Mouse (Mus musculus) liver, embryonic 12.5 days (tissue): ENCODE data around the gene Stard8. TPM values are rescaled to one million over a fixed set of nuclear protein-coding genes. Genes with fewer than 3 reads are reported as not detected.
A peak's percentile ranks its signal among the peaks of the same experiment; 100 is the strongest.
"Not testable (repeated sequence)": the region's sequence is repeated elsewhere in the genome, so short reads cannot be mapped to it uniquely, and the experiment has no call there.

ENCODE experiments used
- ATAC-seq: fragments of 200-750 bp; cut with Nextera tagmentation; 2 replicates; pipeline ENCODE4 v1.8.0; 2017; ENCODE audit warnings: moderate number of reproducible peaks, mild to moderate bottlenecking, moderate library complexity
- H3K27ac ChIP-seq: fragments of 300-500 bp; sonication (generic); 2 replicates; pipeline ENCODE4 v1.5.1; 2016; ENCODE audit warnings: mild to moderate bottlenecking
- H3K27me3 ChIP-seq: fragments of 300-500 bp; sonication (generic); replicated peaks from 2 replicates; pipeline ENCODE4 v1.6.1; 2016; ENCODE audit warnings: mild to moderate bottlenecking, moderate library complexity
- H3K36me3 ChIP-seq: fragments of 300-500 bp; sonication (generic); 2 replicates; pipeline ENCODE4 v1.6.1; 2016; ENCODE audit warnings: mild to moderate bottlenecking, moderate library complexity
- H3K4me1 ChIP-seq: fragments of 300-500 bp; sonication (generic); 2 replicates; pipeline ENCODE4 v1.6.1; 2016
- H3K4me2 ChIP-seq: fragments of 300-500 bp; sonication (generic); 2 replicates; pipeline ENCODE4 v1.6.1; 2016; ENCODE audit warnings: mild to moderate bottlenecking, moderate library complexity
- H3K4me3 ChIP-seq: fragments of 300-500 bp; sonication (generic); 2 replicates; pipeline ENCODE4 v1.5.1; 2016; ENCODE audit warnings: mild to moderate bottlenecking, moderate library complexity
- H3K9ac ChIP-seq: fragments of 300-500 bp; sonication (generic); 2 replicates; pipeline ENCODE4 v1.6.1; 2016; ENCODE audit warnings: mild to moderate bottlenecking, moderate library complexity
- H3K9me3 ChIP-seq: fragments of 300-500 bp; sonication (generic); replicated peaks from 2 replicates; pipeline ENCODE4 v1.6.1; 2016; ENCODE audit warnings: mild to moderate bottlenecking, moderate library complexity
- WGBS: fragments of 180-500 bp; shearing (Covaris S2); methylation state at CpG from one replicate; pipeline ENCODE4 v1.1.7; 2016; ENCODE audit not compliant: insufficient replicate concordance; 5-methylcytosine and 5-hydroxymethylcytosine counted together
- polyA plus RNA-seq: library from polyadenylated mRNA; unstranded; fragments of >200 nt; fragmentation: Nextera tagmentation; extraction: Ambion mirVana; gene quantifications from 2 replicates; pipeline ENCODE4 v1.2.1, GENCODE M21; 2016

Gene Stard8
- polyA plus RNA-seq, 1 experiment from 2014 or later: 5.2 TPM

DNA sequence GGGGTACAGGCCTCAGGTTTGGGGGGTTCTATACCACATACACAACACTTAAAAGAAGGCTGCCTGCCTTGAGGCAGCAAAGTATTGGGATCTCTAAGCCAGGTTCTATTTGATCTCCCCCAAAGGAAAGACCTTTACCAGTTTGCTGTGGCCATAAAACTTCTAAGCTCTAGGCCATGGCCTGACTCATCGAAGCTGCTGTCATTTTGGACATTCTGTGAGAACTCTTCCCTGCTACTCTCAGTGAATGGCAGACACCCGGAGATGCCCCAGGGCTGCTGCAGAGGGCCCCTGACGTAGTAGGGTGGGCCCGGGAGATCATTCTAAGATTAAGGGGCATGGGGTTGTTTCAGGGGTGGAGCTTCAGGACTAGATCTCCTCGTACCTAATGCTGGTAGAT lies 72.1 kb downstream of the Stard8 start:
- Histone ChIP-seq H3K36me3 (no peaks in the 10 kb centered on the region), H3K9me3 (no peaks in the 10 kb centered on the region), H3K27me3 (peaks cover 5% of the 10 kb centered on the region), H3K4me3 (no peak overlapping the region), H3K4me2 (no peak overlapping the region), H3K9ac (no peak overlapping the region), H3K27ac (no peak overlapping the region), H3K4me1 (no peaks in the 10 kb centered on the region)
- ATAC-seq: no peak
- WGBS: 39% methylated on average over 5 of the region's 5 CpGs

DNA sequence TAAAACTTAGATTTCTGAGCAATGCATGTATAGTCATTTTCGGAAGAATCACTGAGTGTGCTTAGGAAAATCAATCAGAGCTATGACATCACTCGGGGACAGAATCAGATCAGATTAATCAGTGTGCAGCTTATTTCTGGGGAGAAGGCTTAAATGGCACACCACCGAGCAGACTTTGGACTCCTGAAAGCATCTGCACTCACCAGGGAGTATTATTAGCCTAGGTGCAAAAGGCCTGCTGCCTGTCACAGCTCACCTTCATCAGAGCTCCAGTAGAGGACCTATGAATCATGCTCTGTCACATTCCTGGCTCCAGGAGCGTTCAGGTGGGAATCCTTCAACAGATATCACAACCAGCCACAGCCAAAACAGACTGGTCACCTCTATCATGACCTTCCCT lies 73.4 kb downstream of the Stard8 start:
- ATAC-seq: no peak
- Histone ChIP-seq H3K4me3 (no peak overlapping the region), H3K4me1 (no peaks in the 10 kb centered on the region), H3K36me3 (no peaks in the 10 kb centered on the region), H3K4me2 (no peak overlapping the region), H3K9ac (no peak overlapping the region), H3K27me3 (peaks cover 5% of the 10 kb centered on the region; the same call in 1 of the 2 replicates), H3K27ac (no peak overlapping the region), H3K9me3 (no peaks in the 10 kb centered on the region)
- 50% methylated on average over 4 of the region's 4 CpGs for WGBS

DNA sequence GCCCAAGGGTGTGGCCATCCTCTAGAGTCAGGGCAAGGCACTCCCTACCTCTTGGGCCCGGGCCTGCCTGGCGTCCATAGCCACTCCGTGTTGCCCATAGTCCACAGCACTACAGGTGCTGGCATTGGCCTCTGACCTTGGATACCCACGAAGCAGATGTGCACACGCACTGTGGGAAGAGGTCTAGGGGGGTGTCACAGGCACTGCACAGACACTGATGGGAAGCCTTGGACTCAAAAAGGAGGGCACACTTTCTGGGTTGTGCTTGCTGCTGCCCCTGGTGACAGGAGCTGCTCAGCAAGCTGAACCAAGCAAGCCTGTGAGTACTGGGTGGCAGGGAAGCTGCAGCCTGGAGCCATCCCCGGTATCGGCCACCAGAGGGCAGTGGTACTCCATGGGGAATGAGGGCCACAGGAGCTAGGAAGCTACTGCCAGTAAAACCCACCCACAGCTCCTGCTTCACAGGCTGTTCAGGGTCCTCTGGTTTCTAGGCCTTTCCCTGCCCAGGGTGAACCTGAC lies 75.4 kb downstream of the Stard8 start:
- H3K4me3 ChIP-seq, H3K27ac ChIP-seq, H3K9me3 ChIP-seq, H3K27me3 ChIP-seq, H3K9ac ChIP-seq, H3K36me3 ChIP-seq, H3K4me2 ChIP-seq, H3K4me1 ChIP-seq: not testable (repeated sequence)
- 70% methylated on average over 4 of the region's 7 CpGs for WGBS
- ATAC-seq: 0 out of 2 replicates have a peak, but pooled peaks have one; percentile 27

GRCm38 (mm10) chrX:99092704-99093103 lies 89.7 kb downstream of the Stard8 start:
- ATAC-seq: no peak
- Histone ChIP-seq H3K27ac (no peak overlapping the region), H3K9ac (no peak overlapping the region), H3K4me2 (no peak overlapping the region), H3K36me3 (no peaks in the 10 kb centered on the region), H3K9me3 (no peaks in the 10 kb centered on the region), H3K27me3 (peaks cover 22% of the 10 kb centered on the region), H3K4me1 (no peaks in the 10 kb centered on the region), H3K4me3 (no peak overlapping the region)
- WGBS: 35% methylated on average over 2 of the region's 2 CpGs

DNA sequence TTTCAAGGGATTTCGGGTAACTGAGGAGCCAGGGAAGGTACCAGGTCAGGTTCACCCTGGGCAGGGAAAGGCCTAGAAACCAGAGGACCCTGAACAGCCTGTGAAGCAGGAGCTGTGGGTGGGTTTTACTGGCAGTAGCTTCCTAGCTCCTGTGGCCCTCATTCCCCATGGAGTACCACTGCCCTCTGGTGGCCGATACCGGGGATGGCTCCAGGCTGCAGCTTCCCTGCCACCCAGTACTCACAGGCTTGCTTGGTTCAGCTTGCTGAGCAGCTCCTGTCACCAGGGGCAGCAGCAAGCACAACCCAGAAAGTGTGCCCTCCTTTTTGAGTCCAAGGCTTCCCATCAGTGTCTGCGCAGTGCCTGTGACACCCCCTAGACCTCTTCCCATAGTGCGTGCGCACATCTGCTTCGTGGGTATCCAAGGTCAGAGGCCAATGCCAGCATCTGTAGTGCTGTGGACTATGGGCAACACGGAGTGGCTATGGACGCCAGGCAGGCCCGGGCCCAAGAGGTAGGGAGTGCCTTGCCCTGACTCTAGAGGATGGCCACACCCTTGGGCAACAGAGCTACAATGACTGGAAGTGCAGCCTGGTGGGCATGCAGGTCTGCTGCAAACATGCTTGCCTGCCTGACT lies 108.2 kb downstream of the Stard8 start:
- not testable (repeated sequence) for H3K4me2 ChIP-seq, H3K9ac ChIP-seq, H3K36me3 ChIP-seq, H3K4me1 ChIP-seq, ATAC-seq, H3K9me3 ChIP-seq, H3K27ac ChIP-seq, H3K27me3 ChIP-seq, H3K4me3 ChIP-seq
- 65% methylated on average over 7 of the region's 10 CpGs for WGBS

GRCm38 (mm10) chrX:99119510-99119909 lies 116.5 kb downstream of the Stard8 start:
- 68% methylated on average over 5 of the region's 5 CpGs for WGBS
- ATAC-seq: no peak
- Histone ChIP-seq H3K36me3 (no peaks in the 10 kb centered on the region), H3K4me1 (no peaks in the 10 kb centered on the region), H3K4me3 (no peak overlapping the region), H3K4me2 (no peak overlapping the region), H3K27ac (no peak overlapping the region), H3K9ac (no peak overlapping the region), H3K9me3 (no peaks in the 10 kb centered on the region), H3K27me3 (peaks cover 14% of the 10 kb centered on the region)

Other genes with a start within 250 kb of the Stard8 start
- gene Ophn1, start 112.2 kb upstream of the Stard8 start, polyA plus RNA-seq: 3.5 and 4.1 TPM in 2 replicates
- gene Yipf6, start 66.9 kb upstream of the Stard8 start, polyA plus RNA-seq: 15.1 and 15.5 TPM in 2 replicates
- gene Efnb1, start 132.9 kb downstream of the Stard8 start, polyA plus RNA-seq: 9.7 and 10.4 TPM in 2 replicates